Mouse (Mus musculus) gastrocnemius, postnatal 10 days (tissue): Measurements from ENCODE around the gene Tmem182. TPM values are rescaled to one million over a fixed set of nuclear protein-coding genes. Genes with fewer than 3 reads are reported as not detected.

Experiments
- DNase-seq: peaks from one replicate; pipeline ENCODE4 v3.0.0; 2021; ENCODE audit warnings: mixed read lengths
- total RNA-seq, 2 experiments: library from RNA; stranded (reverse); gene quantifications; 2 replicates each; pipeline ENCODE4 v1.2.3; 2021

Tmem182 gene
- total RNA-seq, 2 experiments from 2014 or later: 159 to 177 TPM

GRCm38 (mm10) chr1:40865043-40865442 is 59.6 kb downstream of the Tmem182 start:
- DNase-seq: no peak

GRCm38 (mm10) chr1:40867106-40867505 is 61.7 kb downstream of the Tmem182 start:
- DNase-seq: no peak

- no peak for DNase-seq
Measured at GRCm38 (mm10) chr1:40867651-40868050, 62.2 kb downstream of the Tmem182 start.

GRCm38 (mm10) chr1:40873760-40874455 is 68.5 kb downstream of the Tmem182 start:
- DNase-seq: no peak

GRCm38 (mm10) chr1:40874456-40875375 is 69.3 kb downstream of the Tmem182 start:
- peak; percentile 10 for DNase-seq

- DNase-seq: peak; percentile 59
Measured at GRCm38 (mm10) chr1:40879051-40879450, 73.7 kb downstream of the Tmem182 start.

- DNase-seq: no peak
Measured at GRCm38 (mm10) chr1:40879526-40879925, 74.1 kb downstream of the Tmem182 start.

GRCm38 (mm10) chr1:40880527-40880926 is 75.1 kb downstream of the Tmem182 start:
- DNase-seq: no peak

GRCm38 (mm10) chr1:40883856-40884255 is 78.5 kb downstream of the Tmem182 start:
- DNase-seq: no peak

- no peak for DNase-seq
Measured at GRCm38 (mm10) chr1:40884943-40885342, 79.5 kb downstream of the Tmem182 start.

- peak; percentile 45 for DNase-seq
Measured at GRCm38 (mm10) chr1:40887673-40888072, 82.3 kb downstream of the Tmem182 start.

- DNase-seq: no peak
Measured at GRCm38 (mm10) chr1:40888396-40889040, 83.1 kb downstream of the Tmem182 start.

- no peak for DNase-seq
Measured at GRCm38 (mm10) chr1:40889617-40890016, 84.2 kb downstream of the Tmem182 start.

GRCm38 (mm10) chr1:40890246-40890645 is 84.8 kb downstream of the Tmem182 start:
- no peak for DNase-seq

- no peak for DNase-seq
Measured at GRCm38 (mm10) chr1:40903712-40904111, 98.3 kb downstream of the Tmem182 start.

Other genes with a start within 250 kb of the Tmem182 start
- gene Slc9a4, start 225.5 kb upstream of the Tmem182 start, total RNA-seq: under 1 TPM; 0.14 to 0.38 TPM
- gene Slc9a2, start 125.0 kb upstream of the Tmem182 start, total RNA-seq: 10 to 100 TPM; 20.7 to 20.9 TPM
- gene Mfsd9, start 14.9 kb upstream of the Tmem182 start, total RNA-seq: 1 to 10 TPM in 1 of 2 experiments, under 1 TPM in 1; 0.85 to 1.0 TPM